Mouse (Mus musculus): ENCODE measurements around the gene Tcte3.

GRCm38 (mm10) chr17:15058161-15058591 lies 16.9 kb upstream of the Tcte3 start:
- TF ChIP-seq CTCF (IDR thresholded peaks at IDR 0.05) (no peak), POLR2A (IDR thresholded peaks at IDR 0.05; ENCODE audit: insufficient read depth, low read depth, low read length) (no peak)

Data from heart, adult 2 months (tissue).